Mouse (Mus musculus): ENCODE data around the gene Cbwd1.

Cbwd1 gene

DNA sequence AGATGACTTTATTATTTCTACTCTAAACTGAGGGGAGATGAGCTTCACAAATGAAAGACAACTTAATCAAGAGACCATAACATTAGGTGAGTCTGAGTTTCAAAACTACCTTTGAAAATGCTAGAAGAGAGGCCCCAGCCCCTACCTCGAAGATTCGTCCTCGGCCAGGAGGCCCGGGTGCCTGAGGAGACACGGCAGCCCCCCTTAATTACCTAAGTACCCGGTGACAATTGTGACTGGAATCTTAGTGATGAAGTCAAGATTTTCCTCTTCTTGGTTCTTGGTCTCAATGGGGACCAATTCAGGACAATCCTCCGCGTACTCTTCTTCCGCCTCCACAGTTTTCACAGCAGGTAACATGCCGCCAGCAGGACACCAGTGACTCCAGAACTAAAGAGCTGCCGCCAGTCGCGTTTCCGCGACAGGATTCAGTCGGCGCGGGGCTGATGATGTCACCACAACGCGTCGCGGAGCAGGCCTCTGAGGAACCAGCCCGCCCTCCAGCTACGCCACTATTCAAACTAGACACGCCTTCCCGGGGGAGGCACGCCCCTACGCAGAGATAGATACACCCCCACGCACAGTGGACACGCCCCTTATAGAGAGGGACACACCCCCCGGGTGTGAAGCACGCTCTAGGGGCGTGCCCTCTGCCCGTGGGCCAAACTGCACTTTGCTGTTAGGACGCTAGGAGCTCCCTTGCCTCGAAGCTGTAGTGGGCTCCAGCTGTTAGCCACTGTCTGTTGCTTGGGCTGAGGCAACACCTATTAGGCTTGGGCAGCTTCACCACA lies at the start of gene Cbwd1:
Gene Cbwd1, minus strand, starts transcription at position 439 of the 791 bp plus-strand sequence.
- peak; percentile 98 for DNase-seq (ENCODE audit: low spot score)

DNA sequence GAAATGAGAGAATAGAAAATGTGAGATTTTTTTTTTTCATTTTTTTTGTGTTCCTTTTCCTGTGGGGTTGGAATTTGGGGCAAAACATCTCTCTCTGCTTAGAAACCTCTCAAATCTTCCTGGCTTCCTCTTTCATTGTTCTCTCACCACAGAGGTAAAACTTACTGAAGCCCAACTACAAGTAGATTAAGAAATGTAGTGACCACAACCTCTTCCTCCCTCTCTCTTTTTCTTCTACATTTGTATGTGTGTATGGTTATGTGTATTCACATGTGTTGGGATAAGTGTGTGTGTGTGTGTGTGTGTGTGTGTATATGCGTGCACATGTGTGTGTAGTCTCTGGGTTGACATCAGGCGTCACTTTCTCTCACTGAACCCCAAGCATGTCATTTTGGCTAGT lies 47.1 kb upstream of the Cbwd1 start:
- no peak for DNase-seq (ENCODE audit: low spot score)

DNA sequence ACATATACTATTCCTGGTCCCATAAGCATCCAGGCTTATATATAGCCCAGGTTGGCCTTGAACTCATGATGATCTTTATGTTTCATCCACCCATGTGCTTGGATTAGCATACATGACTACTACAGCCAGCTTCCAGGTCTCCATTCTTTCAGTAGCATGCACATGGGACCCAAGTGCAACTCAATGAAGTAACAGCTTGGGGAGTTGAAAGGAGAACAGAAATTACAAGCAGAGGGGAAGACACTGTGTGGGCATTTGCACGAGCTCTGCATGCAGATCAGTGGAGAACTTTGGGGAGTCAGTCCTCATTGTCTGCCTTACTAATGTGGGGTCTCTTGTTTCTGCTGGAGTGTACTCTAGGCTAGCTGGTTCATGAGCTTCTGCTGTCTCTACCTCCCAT lies 45.3 kb upstream of the Cbwd1 start:
- DNase-seq (ENCODE audit: low spot score): no peak

DNA sequence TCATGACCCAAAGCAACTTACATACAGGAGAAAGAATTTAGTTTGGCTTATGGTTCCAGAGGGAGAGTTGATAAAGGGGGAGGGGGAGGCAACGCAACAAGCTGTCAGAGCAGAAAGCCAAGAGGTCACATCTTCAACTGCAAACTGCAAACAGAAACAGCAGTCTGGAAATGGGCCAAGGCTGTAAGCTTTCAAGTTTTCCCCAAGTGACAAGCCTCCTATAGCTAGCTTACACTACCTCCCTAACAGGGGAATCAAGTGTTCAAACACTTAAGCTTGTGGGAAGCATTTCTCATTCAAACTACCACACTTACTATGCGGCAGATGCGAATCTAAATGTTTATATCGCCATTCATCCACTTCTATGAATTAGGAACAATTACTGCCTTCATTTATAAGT lies 42.4 kb upstream of the Cbwd1 start:
- DNase-seq (ENCODE audit: low spot score): no peak

DNA sequence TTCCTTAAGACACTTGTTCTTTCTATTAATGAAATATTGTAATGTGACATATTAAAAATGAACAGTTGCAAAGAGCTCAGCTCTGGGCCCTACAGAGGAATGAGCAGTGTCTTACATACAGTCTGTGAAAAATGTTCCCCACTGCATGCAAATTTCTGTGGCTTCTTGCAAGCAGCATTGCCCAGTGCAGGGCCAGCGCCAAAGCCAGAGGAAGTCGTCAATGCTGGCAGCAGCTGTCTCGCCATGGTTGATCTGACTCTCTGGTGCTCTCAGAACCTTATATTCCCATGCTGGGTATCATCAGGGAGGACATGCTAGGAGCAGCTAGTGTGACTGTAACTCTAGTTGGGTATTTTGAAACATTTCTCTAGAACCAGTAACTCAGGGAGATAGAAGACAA lies 41.4 kb upstream of the Cbwd1 start:
- DNase-seq (ENCODE audit: low spot score): no peak

DNA sequence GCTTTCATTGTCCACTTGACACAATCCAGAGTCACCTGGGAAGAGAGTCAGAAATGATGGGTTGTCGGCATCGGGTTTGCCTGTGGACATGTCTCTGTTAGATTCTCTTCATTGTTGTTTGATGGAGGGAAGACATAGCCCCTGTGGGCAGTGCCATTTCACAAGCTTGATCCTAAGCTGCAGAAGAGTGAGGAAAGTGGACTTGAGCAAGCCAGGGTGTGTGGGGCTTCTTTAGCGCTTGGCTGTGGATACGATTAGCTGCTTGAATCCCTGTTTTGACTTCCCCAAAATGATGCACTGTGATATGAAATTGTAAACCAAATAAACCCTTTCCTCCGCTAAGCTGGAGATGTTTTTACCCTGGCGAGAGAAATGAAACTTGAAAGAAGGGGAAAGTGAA lies 40.6 kb upstream of the Cbwd1 start:
- DNase-seq (ENCODE audit: low spot score): no peak

DNA sequence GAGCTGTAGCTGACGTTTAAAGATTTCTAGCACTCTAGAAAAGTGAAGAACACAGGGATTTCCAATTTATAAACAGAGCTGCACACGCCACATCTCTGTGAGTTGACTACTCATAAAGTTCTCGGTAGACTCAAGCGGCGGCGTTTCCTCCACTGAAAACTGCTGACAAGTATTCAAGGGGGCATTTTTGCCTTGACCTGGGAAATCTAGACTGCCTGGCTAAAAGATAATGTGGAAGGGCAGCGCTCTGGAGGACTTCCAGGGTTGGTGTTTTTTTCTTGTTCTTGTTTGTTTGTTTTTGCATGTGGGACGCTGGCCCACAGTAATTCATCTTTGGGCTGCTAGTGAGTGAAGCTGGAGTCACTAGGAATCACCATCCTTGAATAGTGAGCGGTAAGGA lies 38.7 kb upstream of the Cbwd1 start:
- DNase-seq (ENCODE audit: low spot score): no peak

DNA sequence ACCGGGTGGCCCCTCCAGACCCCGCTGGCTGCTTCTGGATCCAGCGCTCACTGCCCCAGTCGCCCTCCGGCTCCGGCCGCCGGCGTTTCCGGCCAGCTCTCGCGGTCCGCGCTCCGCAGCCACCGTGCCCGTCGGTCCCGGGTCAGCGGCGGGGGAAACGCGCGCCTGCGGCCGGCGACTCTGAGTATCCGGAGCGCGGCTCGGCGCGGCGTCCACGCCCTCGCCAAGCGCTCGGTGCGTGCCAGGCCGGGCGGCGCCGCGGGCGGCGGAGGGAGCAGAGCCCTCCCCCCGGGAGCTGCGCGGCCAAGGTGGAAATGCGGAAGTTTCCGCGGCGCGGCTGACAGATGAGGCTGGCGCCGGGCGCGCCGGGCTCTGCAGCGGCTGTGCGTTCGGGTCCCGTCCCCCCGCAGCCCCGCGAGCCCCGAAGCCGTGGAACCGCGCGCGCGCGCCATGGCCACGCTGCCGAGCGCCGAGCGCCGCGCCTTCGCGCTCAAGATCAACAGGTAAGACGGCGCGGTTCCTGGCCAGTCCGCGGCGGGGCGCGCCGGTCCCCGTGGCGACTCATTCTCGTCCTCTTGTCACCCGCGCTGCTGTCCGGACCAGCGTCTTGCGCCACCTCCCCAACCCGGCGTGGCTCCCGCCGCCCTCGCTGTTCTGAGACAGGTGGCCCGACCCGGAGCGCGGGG lies 37.9 kb upstream of the Cbwd1 start, which contains the start of gene Dock8:
Gene Dock8, plus strand, starts transcription at position 334 of the 686 bp plus-strand sequence.
- peak; percentile 80 for DNase-seq (ENCODE audit: low spot score)

DNA sequence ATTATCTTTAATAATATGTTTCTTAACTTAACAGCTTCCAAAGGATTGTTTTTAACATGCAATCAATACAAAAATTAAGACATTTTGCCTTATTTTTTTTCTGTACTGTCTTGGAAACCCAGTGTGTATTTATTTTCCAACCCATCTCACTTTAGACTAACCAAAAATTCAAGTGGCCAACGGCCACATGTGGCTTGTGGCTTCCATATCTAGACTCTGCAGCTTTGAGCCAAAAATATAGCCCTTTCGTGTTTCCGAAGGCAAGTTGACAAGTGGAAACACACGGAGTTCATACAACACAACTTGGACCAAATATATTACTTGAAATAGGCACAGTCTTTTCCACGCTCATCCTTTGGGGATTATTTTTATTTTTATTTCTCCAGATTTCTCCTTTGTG lies 37.2 kb upstream of the Cbwd1 start:
- DNase-seq (ENCODE audit: low spot score): no peak

DNA sequence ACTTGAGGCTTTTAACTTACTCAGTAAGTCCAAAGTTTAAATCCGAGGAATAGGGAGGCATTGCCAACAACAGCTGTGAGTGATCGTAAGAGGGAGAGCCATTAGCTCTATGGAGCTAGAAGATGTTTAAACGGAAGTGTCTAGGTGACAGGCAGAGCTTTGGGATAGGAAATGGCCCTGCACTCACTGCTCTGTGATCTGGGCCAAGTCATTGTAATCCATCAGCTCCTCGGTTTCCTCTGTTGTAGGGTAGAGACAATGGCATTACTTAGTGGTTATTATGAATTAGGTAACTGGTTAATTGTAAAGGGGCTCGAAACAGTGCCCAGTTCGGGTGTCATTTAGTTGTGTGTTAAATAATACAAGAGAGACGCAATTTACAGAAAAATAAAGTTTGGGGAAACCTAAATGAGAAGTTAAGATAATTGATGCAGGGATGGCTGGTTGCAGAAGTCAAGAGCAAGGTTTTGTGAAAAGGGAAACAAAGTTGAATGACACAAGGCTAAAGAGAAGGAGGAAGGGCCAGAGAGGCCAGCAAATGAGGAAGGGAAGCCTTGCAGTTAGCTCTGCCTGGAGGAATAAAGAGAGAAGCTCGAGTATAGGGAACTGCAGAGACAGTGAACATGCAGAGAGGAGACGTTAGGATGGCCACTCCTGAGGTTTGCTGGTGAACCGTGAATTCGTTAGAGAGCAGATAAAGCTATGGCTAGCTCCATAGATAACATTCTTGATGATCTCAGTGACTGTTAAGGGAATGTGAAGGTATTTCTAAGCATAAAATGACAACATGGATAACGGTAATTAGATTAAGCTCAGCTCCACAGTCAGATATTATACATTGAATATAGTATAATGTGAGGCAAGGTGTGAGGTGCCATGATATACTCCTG lies 35.6 kb upstream of the Cbwd1 start:
- DNase-seq (ENCODE audit: low spot score): no peak

DNA sequence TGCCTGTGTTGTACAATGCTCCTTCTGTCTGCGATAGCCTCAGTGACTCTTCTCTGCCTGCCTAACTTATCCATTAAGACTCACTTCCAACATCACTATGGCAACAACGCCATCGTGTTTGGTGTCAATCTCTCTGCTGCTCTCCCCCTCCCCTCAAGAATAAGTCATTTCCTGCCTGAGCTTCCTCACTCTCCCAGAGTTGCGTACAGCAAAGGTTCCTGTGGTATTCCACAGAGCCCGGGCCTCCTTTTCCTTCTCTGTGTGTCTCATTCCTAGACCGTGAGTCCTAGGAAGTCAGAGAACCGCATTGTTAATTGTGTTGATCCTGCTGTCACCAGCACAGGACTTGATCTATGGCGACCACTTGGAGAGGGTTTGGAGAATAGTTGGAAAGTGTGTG lies 33.5 kb upstream of the Cbwd1 start:
- no peak for DNase-seq (ENCODE audit: low spot score)

DNA sequence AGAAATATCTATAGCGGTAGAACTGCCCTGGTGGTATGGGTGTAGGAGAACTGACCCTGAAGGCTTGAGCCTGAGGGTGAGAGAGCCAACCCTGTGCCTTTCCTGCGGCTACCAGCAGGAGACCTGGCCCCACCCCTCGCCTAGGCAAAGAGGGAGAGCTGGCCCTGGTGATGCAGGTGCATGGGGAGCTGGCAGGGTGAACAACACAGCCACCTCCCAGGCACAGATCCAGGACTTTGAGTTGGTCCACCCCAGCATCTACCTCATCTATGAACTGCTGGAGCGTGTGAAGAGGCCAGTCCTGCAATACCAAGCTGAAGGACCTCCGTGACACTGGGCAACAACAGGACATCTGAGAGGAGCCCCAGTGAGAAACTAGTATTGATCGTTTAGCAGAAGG lies 32.1 kb upstream of the Cbwd1 start:
- no peak for DNase-seq (ENCODE audit: low spot score)

DNA sequence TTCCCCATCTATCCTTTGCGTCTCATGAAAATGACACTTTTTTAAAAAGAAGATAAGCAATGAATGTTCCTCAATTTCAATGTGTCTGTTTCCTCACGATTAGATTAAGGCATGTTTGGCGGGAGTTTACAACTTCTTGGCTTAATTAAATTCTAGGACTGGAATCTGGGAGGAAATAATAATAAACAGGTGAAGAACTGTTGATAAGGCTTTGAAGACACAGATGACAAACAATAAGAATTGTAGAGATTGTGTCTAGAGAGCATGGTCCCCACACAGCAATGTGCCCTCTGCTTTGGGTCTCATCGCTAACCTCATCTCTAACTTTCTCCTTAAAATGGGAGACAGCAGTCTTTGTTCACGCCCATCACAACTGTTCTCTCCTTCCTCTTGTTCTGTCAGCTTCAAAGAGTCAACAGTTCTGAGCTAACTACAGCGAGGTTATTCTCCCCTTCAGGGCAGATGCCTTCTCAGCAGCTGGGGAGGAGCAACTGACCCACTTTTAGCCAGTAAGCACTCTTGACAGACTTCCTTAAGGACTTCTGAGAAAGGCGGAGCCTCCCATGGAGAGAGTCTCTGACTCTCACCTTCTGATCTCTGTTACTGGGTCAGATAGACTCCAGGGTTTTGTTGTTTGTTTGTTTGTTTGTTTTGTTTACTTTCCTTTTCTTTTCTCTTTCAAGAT lies 28.9 kb upstream of the Cbwd1 start:
- DNase-seq (ENCODE audit: low spot score): no peak

DNA sequence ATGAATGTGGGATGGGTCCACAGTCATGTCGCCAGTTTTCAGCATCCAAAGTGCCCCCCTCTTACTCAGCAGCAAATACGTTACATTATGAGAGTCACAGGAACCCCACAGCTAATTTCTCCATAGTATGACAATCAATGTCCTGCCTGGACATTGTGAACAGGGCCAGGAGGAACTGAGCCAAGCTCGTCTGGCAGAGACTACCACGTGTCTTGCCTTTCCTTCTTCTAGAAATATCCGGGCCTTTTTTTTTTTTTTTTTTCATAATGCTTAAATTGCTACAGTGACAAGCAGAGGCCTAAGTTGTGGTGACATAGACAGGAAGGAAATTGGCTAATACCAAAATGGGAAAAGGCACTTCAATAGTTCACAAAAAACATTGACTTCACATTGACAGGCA lies 27.4 kb upstream of the Cbwd1 start:
- no peak for DNase-seq (ENCODE audit: low spot score)

DNA sequence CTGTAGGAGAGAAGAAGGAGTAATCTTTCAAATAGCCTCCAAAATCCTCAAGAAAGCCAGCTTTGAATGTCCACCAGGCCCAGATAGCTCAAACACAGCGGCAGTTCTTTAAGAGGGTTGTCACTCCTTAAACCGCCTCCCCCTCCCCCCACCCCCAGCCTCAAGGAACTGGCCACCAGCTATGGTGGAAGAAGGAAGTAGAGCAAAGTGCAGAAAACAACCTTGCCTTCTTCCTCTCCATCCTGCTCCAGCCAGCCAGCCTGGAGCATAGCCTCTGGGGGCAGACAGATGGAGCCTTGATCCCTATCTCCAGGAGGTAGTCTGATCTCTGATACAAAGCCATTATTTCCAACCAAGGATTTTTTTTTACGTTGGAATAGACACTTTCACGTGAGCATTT lies 25.9 kb upstream of the Cbwd1 start:
- DNase-seq (ENCODE audit: low spot score): no peak

DNA sequence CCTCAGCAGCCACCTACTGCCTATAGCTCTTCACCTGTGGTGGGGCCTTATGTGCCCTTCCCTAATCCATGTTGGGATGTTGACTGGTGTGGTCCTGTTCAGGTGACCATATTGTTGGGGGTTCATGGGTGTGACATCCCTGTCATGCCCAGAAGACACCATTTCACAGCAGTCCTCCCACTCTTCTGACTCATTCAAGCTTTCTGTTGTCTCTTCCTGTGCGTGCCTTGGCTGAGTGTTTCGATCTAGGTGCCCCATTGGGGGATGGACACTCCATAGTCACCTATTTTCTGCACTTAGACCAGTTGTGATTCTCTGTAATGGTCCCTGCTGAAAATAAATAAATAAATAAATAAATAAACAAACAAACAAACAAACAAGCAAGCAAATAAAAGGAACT lies 23.6 kb upstream of the Cbwd1 start:
- DNase-seq (ENCODE audit: low spot score): no peak

DNA sequence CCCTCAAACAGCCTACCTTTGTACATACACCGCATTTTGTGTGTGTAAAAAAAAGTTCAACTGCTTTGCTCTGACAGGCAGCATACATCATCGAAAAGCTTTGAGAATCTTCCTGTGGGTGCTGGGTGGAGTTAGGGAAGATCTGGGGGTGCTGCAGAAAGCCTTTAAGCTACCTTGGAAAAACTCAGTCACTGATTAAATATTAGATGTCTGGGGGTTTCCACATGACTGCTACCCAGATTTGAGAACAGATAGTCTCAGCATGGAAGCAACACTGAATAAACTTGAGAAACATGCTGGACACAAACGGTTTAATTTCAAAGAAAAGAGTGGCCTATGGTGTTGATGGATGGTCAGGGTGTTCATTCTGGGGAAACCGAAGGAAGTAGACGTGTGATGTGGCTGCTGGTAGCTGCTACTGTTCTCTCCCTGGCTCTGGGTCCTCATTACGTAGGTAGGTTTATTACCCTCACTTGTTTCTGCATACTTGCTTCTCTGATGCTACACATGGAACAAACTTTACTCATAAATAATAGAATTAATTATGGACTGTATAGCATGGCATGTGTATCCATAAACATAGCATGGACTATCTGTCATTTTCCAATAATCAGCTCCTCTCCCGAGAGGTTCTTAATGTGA lies 22.6 kb upstream of the Cbwd1 start:
- no peak for DNase-seq (ENCODE audit: low spot score)

DNA sequence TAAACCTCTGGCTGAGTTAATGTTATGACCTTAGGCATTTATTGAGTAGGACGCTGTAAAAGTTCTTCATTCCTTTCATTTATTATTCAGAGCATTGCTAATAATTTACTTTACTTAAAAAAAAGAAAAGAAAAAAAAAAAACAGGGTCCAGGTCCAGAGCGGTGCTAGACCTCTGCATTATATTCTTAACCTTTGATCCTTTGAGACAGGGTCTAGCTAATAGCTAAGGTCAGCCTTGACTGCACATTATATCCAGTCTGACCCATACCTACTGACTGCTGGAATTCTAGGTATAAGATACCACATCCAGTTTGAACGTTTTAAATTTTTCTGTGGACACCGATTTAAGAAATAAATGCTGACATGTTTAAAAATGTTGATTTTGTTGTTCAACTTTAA lies 21.6 kb upstream of the Cbwd1 start:
- DNase-seq (ENCODE audit: low spot score): no peak

DNA sequence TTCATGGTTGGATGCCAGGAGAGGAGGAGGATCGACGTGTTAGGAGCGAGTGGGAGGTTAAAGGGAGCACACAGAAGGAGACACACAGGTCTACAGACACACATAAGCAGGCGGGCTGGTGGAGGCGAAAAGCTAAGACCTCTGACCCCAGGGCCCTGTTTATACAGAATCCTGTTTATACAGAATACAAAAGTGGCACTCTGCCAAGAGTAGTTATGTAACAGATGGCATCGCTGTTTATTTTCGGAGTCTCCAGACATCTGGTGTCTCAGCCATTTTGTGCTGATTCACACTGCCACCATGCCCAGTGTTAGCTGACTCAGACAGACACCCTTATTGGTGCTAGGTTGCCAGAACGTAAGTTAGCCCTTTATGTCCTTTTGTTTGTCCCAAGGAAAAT lies 19.9 kb upstream of the Cbwd1 start:
- DNase-seq (ENCODE audit: low spot score): no peak

DNA sequence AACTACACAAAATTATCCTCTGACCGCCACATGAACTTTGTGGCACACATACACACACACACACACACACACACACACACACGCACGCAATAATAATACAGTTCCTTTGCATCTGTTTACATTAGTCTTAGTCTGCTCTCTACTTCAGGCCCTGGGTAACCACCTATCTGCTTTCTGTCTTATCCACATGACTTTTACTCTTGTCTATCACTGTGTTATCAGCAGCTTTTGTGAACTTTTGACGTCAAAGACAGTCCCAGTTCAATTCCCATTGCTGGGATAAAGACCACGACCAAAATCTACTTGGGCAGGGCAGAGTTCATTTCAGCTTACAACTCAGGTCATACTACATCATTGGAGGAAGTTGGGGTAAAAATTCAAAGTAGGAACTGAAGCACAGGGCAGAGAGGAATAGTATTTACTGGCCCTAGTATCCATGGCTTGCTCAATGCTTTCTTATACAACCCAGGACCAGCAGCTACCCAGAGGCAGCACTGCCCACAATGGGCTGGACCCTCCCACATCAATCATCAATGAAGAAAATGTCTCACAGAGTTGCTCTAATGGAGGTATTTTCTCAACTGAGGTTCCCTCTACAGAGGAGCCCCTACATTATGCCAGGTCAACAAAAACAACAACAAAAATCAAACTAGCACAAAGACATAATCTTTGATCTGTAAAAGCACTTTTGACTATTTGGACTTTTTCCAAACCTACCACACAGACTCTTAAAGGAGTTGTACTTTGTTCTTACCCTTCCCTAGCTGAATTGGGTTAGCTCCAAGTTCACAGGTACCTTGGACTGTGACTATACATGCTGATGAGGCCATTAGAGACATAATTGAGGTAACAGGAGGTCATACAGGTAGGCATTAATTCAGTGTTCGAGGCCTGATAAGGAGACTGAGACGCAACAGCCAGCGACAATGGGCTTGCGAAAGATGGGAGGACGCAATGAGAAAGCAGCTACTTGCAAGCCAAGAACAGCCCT lies 17.7 kb upstream of the Cbwd1 start:
- no peak for DNase-seq (ENCODE audit: low spot score)
